Mouse (Mus musculus) heart, postnatal 0 days (tissue): ENCODE data around the gene Prm3. TPM values are rescaled to one million over a fixed set of nuclear protein-coding genes. Genes with fewer than 3 reads are reported as not detected.

Experiments
- ATAC-seq: fragments of 200-750 bp; cut with Nextera tagmentation; 2 replicates; pipeline ENCODE4 v1.8.0; 2017; ENCODE audit warnings: low read depth, moderate number of reproducible peaks, moderate library complexity; ENCODE audit not compliant: insufficient read depth
- DNase-seq: peaks from one replicate; pipeline ENCODE4 v3.0.0-alpha.2; 2016; ENCODE audit warnings: low spot score
- H3K27ac ChIP-seq: fragments of 300-500 bp; sonication (generic); 2 replicates; pipeline ENCODE4 v1.5.1; 2014; ENCODE audit warnings: low read depth, mild to moderate bottlenecking
- H3K27me3 ChIP-seq: fragments of 300-500 bp; sonication (generic); 2 replicates; pipeline ENCODE4 v1.6.1; 2014; ENCODE audit warnings: low read length, mixed read lengths; ENCODE audit not compliant: control insufficient read depth, insufficient read depth
- H3K36me3 ChIP-seq: fragments of 300-500 bp; sonication (generic); replicated peaks from 2 replicates; pipeline ENCODE4 v1.6.1; 2014; ENCODE audit warnings: low read length, mixed read lengths; ENCODE audit not compliant: control insufficient read depth, insufficient read depth
- H3K4me1 ChIP-seq: fragments of 300-500 bp; sonication (generic); 2 replicates; pipeline ENCODE4 v1.6.1; 2014; ENCODE audit warnings: antibody characterized with exemption; ENCODE audit not compliant: control insufficient read depth, insufficient read depth
- H3K4me2 ChIP-seq: fragments of 300-500 bp; sonication (generic); 2 replicates; pipeline ENCODE4 v1.6.1; 2014; ENCODE audit warnings: low read depth, mild to moderate bottlenecking, low read length, moderate library complexity
- H3K4me3 ChIP-seq: fragments of 300-500 bp; sonication (generic); 2 replicates; pipeline ENCODE4 v1.5.1; 2014; ENCODE audit warnings: low read depth, low read length
- H3K9ac ChIP-seq: fragments of 300-500 bp; sonication (generic); replicated peaks from 2 replicates; pipeline ENCODE4 v1.6.1; 2014; ENCODE audit warnings: low read depth, low read length, mixed read lengths
- H3K9me3 ChIP-seq: fragments of 300-500 bp; sonication (generic); replicated peaks from 2 replicates; pipeline ENCODE4 v1.6.1; 2016; ENCODE audit warnings: low read length; ENCODE audit not compliant: control insufficient read depth
- CTCF ChIP-seq: IDR thresholded peaks from 2 replicates; pipeline ENCODE4 v1.5.1; 2016; ENCODE audit warnings: antibody characterized with exemption, control low read depth, low read depth
- EP300 ChIP-seq: IDR thresholded peaks from 2 replicates; pipeline ENCODE4 v1.6.1; 2016; ENCODE audit warnings: antibody characterized with exemption, low read depth
- WGBS: fragments of 180-500 bp; shearing (Covaris S2); extraction: QIAGEN DNeasy Blood & Tissue Kit; methylation state at CpG from one replicate; pipeline ENCODE4 v1.1.7; 2014; 5-methylcytosine and 5-hydroxymethylcytosine counted together
- polyA plus RNA-seq: library from polyadenylated mRNA; unstranded; fragments of >200 nt; fragmentation: Nextera tagmentation; extraction: Ambion mirVana; gene quantifications from 2 replicates; pipeline ENCODE4 v1.2.1, GENCODE M21; 2015
- total RNA-seq: library from RNA; depleted of rRNA; stranded (reverse); fragments of >200 nt; gene quantifications from 2 replicates; pipeline ENCODE4 v1.2.3, GENCODE M21; 2014; ENCODE audit warnings: low replicate concordance; rRNA removed

Prm3 gene
- total RNA-seq (not detected in 2 replicates), polyA plus RNA-seq (not detected in 2 replicates)

GRCm38 (mm10) chr16:10790702-10791101 is at the start of gene Prm3:
Prm3 (minus strand) TSS chr16:10790914.
- 78% methylated on average over 9 of the region's 9 CpGs for WGBS
- H3K27me3 ChIP-seq = no peaks in the 10 kb centered on the region

GRCm38 (mm10) chr16:10840018-10840417 is 49.3 kb upstream of the Prm3 start:
- no peak for ATAC-seq
- no peak for TF ChIP-seq CTCF
- no peak for TF ChIP-seq EP300
- Histone ChIP-seq H3K27me3 (no peaks in the 10 kb centered on the region), H3K4me3 (no peak overlapping the region), H3K27ac (no peak overlapping the region), H3K4me1 (peaks cover 32% of the 10 kb centered on the region), H3K9me3 (no peaks in the 10 kb centered on the region), H3K4me2 (no peak overlapping the region), H3K36me3 (no peaks in the 10 kb centered on the region), H3K9ac (no peak overlapping the region)
- 83% methylated on average over 11 of the region's 14 CpGs for WGBS
- no peak for DNase-seq

More at GRCm38 (mm10) chr16:10790702-10791101, at the start of gene Prm3:
- Histone ChIP-seq H3K36me3 (no peaks in the 10 kb centered on the region), H3K4me3 (no peak within 1 kb of the TSS), H3K9ac (no peak within 1 kb of the TSS), H3K9me3 (no peaks in the 10 kb centered on the region), H3K27ac (no peak within 1 kb of the TSS), H3K4me1 (peaks cover 11% of the 10 kb centered on the region), H3K4me2 (no peak within 1 kb of the TSS)
- DNase-seq (no peak), ATAC-seq (no peak)
- TF ChIP-seq EP300 (no peak), CTCF (no peak)

- no peak overlapping the region for H3K9ac ChIP-seq
- no peaks in the 10 kb centered on the region for H3K9me3 ChIP-seq
- no peak overlapping the region for H3K4me3 ChIP-seq
- TF ChIP-seq EP300 (no peak), CTCF (no peak)
- WGBS = 27% methylated on average over 10 of the region's 10 CpGs
- ATAC-seq = peak; percentile 66
- peaks cover 32% of the 10 kb centered on the region for H3K4me1 ChIP-seq
- H3K27me3 ChIP-seq = no peaks in the 10 kb centered on the region
- peak overlapping the region; percentile 65 for H3K27ac ChIP-seq
- peak; percentile 53 for DNase-seq
- no peaks in the 10 kb centered on the region for H3K36me3 ChIP-seq
- peak overlapping the region; percentile 27; the same call in 1 of the 2 replicates for H3K4me2 ChIP-seq
Observed at GRCm38 (mm10) chr16:10838487-10839245, 48.0 kb upstream of the Prm3 start.

DNA sequence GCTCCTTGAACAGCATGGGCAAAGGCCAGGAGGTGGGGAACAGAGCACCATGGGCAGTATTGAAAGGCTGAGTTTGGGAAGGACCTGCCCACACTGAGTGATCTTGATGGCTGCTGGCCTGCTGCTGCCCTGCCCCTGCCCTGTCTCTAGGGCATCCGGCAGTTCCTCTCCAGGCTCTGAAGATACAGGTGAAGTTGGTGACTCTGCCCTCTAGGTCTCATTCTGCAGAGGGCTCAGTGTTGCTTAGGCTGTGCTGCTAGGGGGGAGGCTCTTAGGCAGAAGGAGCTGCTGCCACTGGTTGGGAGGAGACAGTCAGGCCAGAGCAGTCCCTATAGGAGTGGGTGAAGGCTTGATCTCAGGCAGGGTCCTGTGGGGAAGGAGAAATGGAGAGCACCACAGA is 47.2 kb upstream of the Prm3 start:
- Histone ChIP-seq H3K4me1 (peaks cover 26% of the 10 kb centered on the region), H3K4me3 (no peak overlapping the region), H3K4me2 (no peak overlapping the region), H3K9ac (no peak overlapping the region), H3K27me3 (no peaks in the 10 kb centered on the region), H3K9me3 (no peaks in the 10 kb centered on the region), H3K36me3 (no peaks in the 10 kb centered on the region), H3K27ac (peak overlapping the region; percentile 65; the same call in 1 of the 2 replicates)
- TF ChIP-seq CTCF = no peak
- TF ChIP-seq EP300 = no peak
- DNase-seq (no peak), ATAC-seq (no peak)
- WGBS = 88% methylated on average over 1 of the region's 1 CpGs

- no peak overlapping the region; the same call in 1 of the 2 replicates for H3K27ac ChIP-seq
- peaks cover 26% of the 10 kb centered on the region for H3K4me1 ChIP-seq
- H3K36me3 ChIP-seq = no peaks in the 10 kb centered on the region
- H3K4me3 ChIP-seq = no peak overlapping the region
- no peak overlapping the region for H3K4me2 ChIP-seq
- no peak for ATAC-seq
- DNase-seq = no peak
- no peak overlapping the region for H3K9ac ChIP-seq
- 77% methylated on average over 3 of the region's 3 CpGs for WGBS
- no peaks in the 10 kb centered on the region for H3K27me3 ChIP-seq
- no peaks in the 10 kb centered on the region for H3K9me3 ChIP-seq
- no peak for TF ChIP-seq CTCF
- TF ChIP-seq EP300 = no peak
Observed at GRCm38 (mm10) chr16:10837250-10837649, 46.5 kb upstream of the Prm3 start.
